Mouse (Mus musculus): ENCODE results near the gene Rpl38. TPM values are rescaled to one million over a fixed set of nuclear protein-coding genes. Genes with fewer than 3 reads are reported as not detected.
A peak's percentile ranks its signal among the peaks of the same experiment; 100 is the strongest.

The Rpl38 gene
- total and polyA plus RNA-seq, 3 experiments: 335 to 660 (median 587) TPM

DNA sequence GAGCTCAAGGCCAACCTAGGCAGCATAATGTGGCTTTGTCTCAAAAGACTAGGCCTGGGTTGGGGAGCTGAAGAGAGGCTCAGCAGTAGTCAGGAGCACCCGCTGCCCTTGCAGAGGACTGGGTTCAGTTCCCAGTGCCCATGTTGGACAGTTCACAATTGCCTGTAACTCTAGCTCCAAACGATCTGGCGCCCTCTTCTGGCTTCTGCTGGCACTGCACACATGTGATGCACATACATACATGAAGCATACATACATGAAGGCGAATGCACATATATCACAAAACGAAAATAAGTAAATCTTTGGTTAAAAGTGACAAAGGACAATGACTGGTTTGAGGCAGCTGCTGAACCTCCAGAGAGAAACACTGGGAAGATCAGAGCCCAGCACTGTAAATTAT, 38.3 kb upstream of the Rpl38 start:
- Histone ChIP-seq H3K27ac (no peak overlapping the region), H3K9ac (ENCODE audit: low read depth, low read length) (no peak overlapping the region), H3K4me3 (no peak overlapping the region), H3K27me3 (ENCODE audit: control insufficient read depth, insufficient read depth, low read length) (no peaks in the 10 kb centered on the region), H3K79me2 (replicated peaks; ENCODE audit: control insufficient read depth, insufficient read depth, low read length) (no peaks in the 10 kb centered on the region), H3K36me3 (ENCODE audit: control insufficient read depth, insufficient read depth, low read length) (no peaks in the 10 kb centered on the region), H3K4me1 (ENCODE audit: control insufficient read depth, insufficient read depth, low read length) (no peaks in the 10 kb centered on the region)
- 75% methylated on average over 5 of the region's 5 CpGs for WGBS
- intact Hi-C loops (cut with DNase I): loop anchor here (10.0 kb wide), 1 partner anchor 555 kb away; no protein-coding TSS in a partner anchor
- TF ChIP-seq CTCF (IDR thresholded peaks at IDR 0.05) (peak; percentile 34), POLR2A (IDR thresholded peaks at IDR 0.05; ENCODE audit: insufficient read depth, low read depth, low read length) (no peak)
- no peak for DNase-seq

GRCm38 (mm10) chr11:114632266-114632665, 36.1 kb upstream of the Rpl38 start:
- WGBS: 65% methylated on average over 8 of the region's 8 CpGs
- Histone ChIP-seq H3K27ac (no peak overlapping the region), H3K27me3 (ENCODE audit: control insufficient read depth, insufficient read depth, low read length) (no peaks in the 10 kb centered on the region), H3K9ac (ENCODE audit: low read depth, low read length) (no peak overlapping the region), H3K79me2 (replicated peaks; ENCODE audit: control insufficient read depth, insufficient read depth, low read length) (no peaks in the 10 kb centered on the region), H3K36me3 (ENCODE audit: control insufficient read depth, insufficient read depth, low read length) (no peaks in the 10 kb centered on the region), H3K4me3 (no peak overlapping the region), H3K4me1 (ENCODE audit: control insufficient read depth, insufficient read depth, low read length) (no peaks in the 10 kb centered on the region)
- intact Hi-C loops (cut with DNase I): loop anchor here (10.0 kb wide), 1 partner anchor 557 kb away; no protein-coding TSS in a partner anchor
- no peak for DNase-seq
- no peak for TF ChIP-seq EP300 (IDR thresholded peaks at IDR 0.05; ENCODE audit: insufficient read depth, low read depth, low read length)

DNA sequence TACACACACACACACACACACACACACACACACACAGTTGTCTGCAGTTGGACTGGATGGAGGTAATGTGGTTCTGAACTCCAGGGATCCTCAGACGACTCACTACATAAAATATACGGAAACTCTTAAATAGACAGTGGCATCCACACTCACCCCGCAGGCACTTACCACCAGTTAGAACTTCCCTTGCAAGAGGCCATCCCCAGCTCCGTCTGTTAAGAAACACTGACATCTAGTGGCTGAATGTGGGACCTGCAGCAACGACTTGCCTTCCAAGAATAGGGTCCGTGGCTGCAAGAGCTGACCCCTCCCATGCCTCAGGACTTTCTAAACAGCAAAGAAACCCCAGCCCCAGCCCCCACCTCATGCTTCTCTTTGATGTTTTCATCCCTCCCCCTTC, 32.0 kb upstream of the Rpl38 start:
- no peak overlapping the region for H3K27ac ChIP-seq
- no peak for TF ChIP-seq POLR2A (IDR thresholded peaks at IDR 0.05; ENCODE audit: insufficient read depth, low read depth, low read length)
- TF ChIP-seq EP300 (IDR thresholded peaks at IDR 0.05; ENCODE audit: insufficient read depth, low read depth, low read length): peak; percentile 87
- TF ChIP-seq CTCF (IDR thresholded peaks at IDR 0.05): peak; percentile 94
- no peak overlapping the region for H3K4me3 ChIP-seq
- WGBS: 0% methylated on average over 6 of the region's 6 CpGs
- H3K9ac ChIP-seq (ENCODE audit: low read depth, low read length): no peak overlapping the region
- H3K36me3 ChIP-seq (ENCODE audit: control insufficient read depth, insufficient read depth, low read length): no peaks in the 10 kb centered on the region
- H3K79me2 ChIP-seq (replicated peaks; ENCODE audit: control insufficient read depth, insufficient read depth, low read length): no peaks in the 10 kb centered on the region
- no peaks in the 10 kb centered on the region for H3K4me1 ChIP-seq (ENCODE audit: control insufficient read depth, insufficient read depth, low read length)
- peak; percentile 51 to 78 for DNase-seq
- peaks cover 2% of the 10 kb centered on the region; the same call in 1 of the 2 replicates for H3K27me3 ChIP-seq (ENCODE audit: control insufficient read depth, insufficient read depth, low read length)
- intact Hi-C loops (cut with DNase I): loop anchor here (1.0 to 10.0 kb wide), 3 partner anchors 113 to 771 kb away; no protein-coding TSS in a partner anchor

GRCm38 (mm10) chr11:114636727-114637505, 31.4 kb upstream of the Rpl38 start:
- intact Hi-C loops (cut with DNase I): loop anchor here (1.0 to 10.0 kb wide), 3 partner anchors 114 to 772 kb away; no protein-coding TSS in a partner anchor

DNA sequence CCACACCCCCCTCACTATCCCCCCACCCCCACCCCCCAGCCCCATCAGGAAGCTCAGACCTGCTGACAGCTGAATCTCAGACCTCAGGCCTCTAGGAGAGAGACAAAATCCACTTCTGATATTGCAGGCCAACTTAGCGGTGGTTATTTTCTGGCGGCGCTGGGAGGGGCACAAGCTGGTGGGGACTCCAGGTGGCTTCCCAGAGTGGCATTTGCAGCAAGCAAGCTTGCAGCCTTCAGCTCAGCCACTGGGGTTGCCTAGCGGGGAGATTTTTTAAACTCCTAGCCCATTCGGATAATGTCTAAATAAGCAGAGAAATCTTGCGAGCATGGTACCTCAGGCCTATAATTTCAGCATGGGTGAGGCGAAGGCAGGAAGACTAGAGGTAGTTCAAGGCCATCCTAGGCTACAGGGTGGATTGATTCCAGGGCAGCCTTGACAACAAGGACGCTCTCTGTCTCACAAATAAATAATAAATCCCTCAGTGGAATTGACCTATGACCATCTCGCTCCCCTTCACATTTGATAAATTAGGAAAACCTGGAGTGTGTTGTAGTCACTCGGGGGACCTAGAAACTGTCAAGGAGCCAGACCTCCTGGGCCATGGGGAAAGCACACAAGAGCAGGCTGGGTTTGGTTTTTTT, 29.6 kb upstream of the Rpl38 start:
- H3K27ac ChIP-seq: no peak overlapping the region
- WGBS: 68% methylated on average over 10 of the region's 10 CpGs
- no peak for DNase-seq
- H3K9ac ChIP-seq (ENCODE audit: low read depth, low read length): no peak overlapping the region
- peaks cover 2% of the 10 kb centered on the region; the same call in 1 of the 2 replicates for H3K27me3 ChIP-seq (ENCODE audit: control insufficient read depth, insufficient read depth, low read length)
- H3K79me2 ChIP-seq (replicated peaks; ENCODE audit: control insufficient read depth, insufficient read depth, low read length): no peaks in the 10 kb centered on the region
- H3K4me1 ChIP-seq (ENCODE audit: control insufficient read depth, insufficient read depth, low read length): no peaks in the 10 kb centered on the region
- intact Hi-C loops (cut with DNase I): loop anchor here (10.0 kb wide), 1 partner anchor 564 kb away; no protein-coding TSS in a partner anchor
- H3K4me3 ChIP-seq: no peak overlapping the region
- no peaks in the 10 kb centered on the region for H3K36me3 ChIP-seq (ENCODE audit: control insufficient read depth, insufficient read depth, low read length)
- no peak for TF ChIP-seq EP300 (IDR thresholded peaks at IDR 0.05; ENCODE audit: insufficient read depth, low read depth, low read length)
- no peak for TF ChIP-seq CTCF (IDR thresholded peaks at IDR 0.05)
- no peak for TF ChIP-seq POLR2A (IDR thresholded peaks at IDR 0.05; ENCODE audit: insufficient read depth, low read depth, low read length)

More at GRCm38 (mm10) chr11:114636727-114637505, 31.4 kb upstream of the Rpl38 start:
- Histone ChIP-seq H3K27ac (no peak overlapping the region), H3K4me1 (ENCODE audit: control insufficient read depth, insufficient read depth, low read length) (no peaks in the 10 kb centered on the region), H3K79me2 (replicated peaks; ENCODE audit: control insufficient read depth, insufficient read depth, low read length) (no peaks in the 10 kb centered on the region), H3K36me3 (ENCODE audit: control insufficient read depth, insufficient read depth, low read length) (no peaks in the 10 kb centered on the region), H3K4me3 (no peak overlapping the region), H3K9ac (ENCODE audit: low read depth, low read length) (no peak overlapping the region), H3K27me3 (ENCODE audit: control insufficient read depth, insufficient read depth, low read length) (peaks cover 2% of the 10 kb centered on the region; the same call in 1 of the 2 replicates)
- no peak for TF ChIP-seq EP300 (IDR thresholded peaks at IDR 0.05; ENCODE audit: insufficient read depth, low read depth, low read length)
- no peak for TF ChIP-seq POLR2A (IDR thresholded peaks at IDR 0.05; ENCODE audit: insufficient read depth, low read depth, low read length)
- TF ChIP-seq CTCF (IDR thresholded peaks at IDR 0.05): no peak
- WGBS: 54% methylated on average over 35 of the region's 35 CpGs
- no peak for DNase-seq
